Mouse (Mus musculus) spleen, adult 2 months (tissue): Measurements from ENCODE around the gene Cacna2d3.

Experiments used
- CTCF ChIP-seq: fragments of 200-500 bp; IDR thresholded peaks from 2 replicates; pipeline ENCODE4 v1.5.1; 2011; ENCODE audit warnings: mild to moderate bottlenecking, inconsistent platforms; ENCODE audit not compliant: insufficient read depth, insufficient read length, insufficient replicate concordance; ENCODE audit errors: extremely low read depth
- POLR2A ChIP-seq: fragments of 200-500 bp; IDR thresholded peaks from 2 replicates; pipeline ENCODE4 v1.6.1; 2011; ENCODE audit warnings: low read depth, low read length, inconsistent platforms

DNA sequence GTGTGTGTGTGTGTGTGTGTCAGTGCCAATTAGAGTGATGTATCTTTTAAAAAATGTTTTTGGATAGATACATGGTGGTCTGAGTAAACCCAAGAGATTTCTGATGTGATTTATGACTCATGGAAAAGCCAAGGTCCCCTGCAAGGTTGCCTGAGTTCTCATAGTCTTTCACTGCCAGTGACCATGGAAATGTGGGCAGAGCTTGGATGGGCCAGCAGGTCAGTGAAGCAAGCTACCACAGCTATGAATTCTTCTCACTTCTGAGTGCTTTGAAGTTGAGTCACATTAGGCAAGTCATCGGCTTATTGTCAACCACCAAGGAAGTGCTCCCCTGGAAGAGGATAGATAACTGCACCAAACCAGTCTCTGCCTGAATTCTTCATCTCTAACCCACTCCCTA lies 639.5 kb downstream of the Cacna2d3 start:
- no peak for TF ChIP-seq POLR2A
- no peak for TF ChIP-seq CTCF
